Mouse (Mus musculus) heart, postnatal 0 days (tissue): Measurements from ENCODE around the gene Fgfr2.

Source experiments
- CTCF ChIP-seq: IDR thresholded peaks from 2 replicates; pipeline ENCODE4 v1.5.1; 2016; ENCODE audit warnings: antibody characterized with exemption, control low read depth, low read depth
- EP300 ChIP-seq: IDR thresholded peaks from 2 replicates; pipeline ENCODE4 v1.6.1; 2016; ENCODE audit warnings: antibody characterized with exemption, low read depth

DNA sequence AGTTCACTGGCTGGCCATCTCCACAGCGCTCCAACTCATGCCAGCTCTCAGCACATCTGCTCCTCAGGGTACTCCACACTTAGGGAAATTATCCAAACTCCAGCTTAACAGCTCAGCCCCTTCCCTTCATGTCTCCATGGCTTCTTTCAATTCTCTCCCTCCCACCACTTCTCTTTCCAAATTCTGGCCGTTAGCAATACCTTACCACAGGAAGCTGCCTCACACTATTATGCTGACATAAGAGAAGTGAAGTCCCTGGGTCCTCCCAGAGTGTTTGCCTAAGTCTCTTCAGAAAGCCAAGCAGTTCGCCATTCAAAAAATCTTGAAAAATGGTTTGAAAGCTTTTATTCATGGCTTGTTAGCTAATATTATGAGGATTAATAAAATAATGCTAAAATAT is 2649.3 kb downstream of the Fgfr2 start:
- TF ChIP-seq CTCF (no peak), EP300 (no peak)
